Mouse (Mus musculus): Measurements from ENCODE around the gene Olfr1270. TPM values are rescaled to one million over a fixed set of nuclear protein-coding genes. Genes with fewer than 3 reads are reported as not detected.
"Not testable (repeated sequence)": the region's sequence is repeated elsewhere in the genome, so short reads cannot be mapped to it uniquely, and the experiment has no call there.

The Olfr1270 gene
- total RNA-seq (2012; rRNA removed), result not detected in 2 replicates

DNA sequence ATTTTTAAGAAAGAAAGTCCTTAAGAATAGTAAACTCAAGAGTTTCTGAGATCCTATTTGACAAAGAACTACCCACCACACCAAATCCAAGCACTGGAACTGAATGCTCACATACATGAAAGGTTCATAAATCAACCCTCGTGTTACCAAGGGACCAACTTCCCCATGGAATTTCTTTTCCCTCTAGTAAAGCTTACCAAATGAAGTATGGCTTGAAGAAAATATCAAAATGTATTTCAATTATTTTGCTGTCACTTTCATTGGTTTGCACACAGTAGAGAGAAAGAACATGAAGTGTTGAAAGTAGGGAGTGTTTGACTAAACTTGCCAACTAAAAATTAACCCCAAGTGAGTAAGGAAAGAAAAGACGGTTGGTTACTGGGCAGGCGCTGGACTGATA is at the start of gene Olfr1270:
Gene Olfr1270, minus strand, starts transcription at position 101 of the 400 bp plus-strand sequence.
- no peak for DNase-seq (ENCODE audit: low read depth, low spot score)
- Histone ChIP-seq H3K9ac (ENCODE audit: insufficient read depth, low read depth, low read length, poor library complexity, severe bottlenecking) (no peak within 1 kb of the TSS), H3K36me3 (ENCODE audit: control insufficient read depth, insufficient read depth, low read length, poor library complexity, severe bottlenecking) (no peaks in the 10 kb centered on the region), H3K9me3 (ENCODE audit: control insufficient read depth, insufficient read depth, low read depth, low read length) (no peaks in the 10 kb centered on the region), H3K27ac (ENCODE audit: insufficient read depth, low read depth, low read length, poor library complexity, severe bottlenecking) (no peak within 1 kb of the TSS), H3K4me3 (ENCODE audit: insufficient read depth in 1 of 2, low read depth in 1 of 2, low read length in 2 of 2, poor library complexity in 1 of 2, severe bottlenecking in 1 of 2) (no peak within 1 kb of the TSS), H3K4me1 (ENCODE audit: control insufficient read depth in 2 of 2, insufficient read depth in 2 of 2, low read length in 2 of 2, poor library complexity in 1 of 2) (no peaks in the 10 kb centered on the region)
- TF ChIP-seq ZNF384 (IDR thresholded peaks at IDR 0.05; ENCODE audit: low read depth, low read length) (no peak), CHD2 (IDR thresholded peaks at IDR 0.05; ENCODE audit: low read depth, low read length) (no peak), ZC3H11A (IDR thresholded peaks at IDR 0.05; ENCODE audit: borderline replicate concordance, low read depth, low read length) (no peak), MAFK (IDR thresholded peaks at IDR 0.05; ENCODE audit: insufficient read depth, low read depth, low read length) (no peak), HCFC1 (IDR thresholded peaks at IDR 0.05; ENCODE audit: borderline replicate concordance, insufficient read depth, low read length) (no peak)
- in situ Hi-C loops (cut with MboI; ENCODE audit: low sequenced_read_pairs in 2 of 2, unreplicated experiment in 2 of 2), result no loop called here

DNA sequence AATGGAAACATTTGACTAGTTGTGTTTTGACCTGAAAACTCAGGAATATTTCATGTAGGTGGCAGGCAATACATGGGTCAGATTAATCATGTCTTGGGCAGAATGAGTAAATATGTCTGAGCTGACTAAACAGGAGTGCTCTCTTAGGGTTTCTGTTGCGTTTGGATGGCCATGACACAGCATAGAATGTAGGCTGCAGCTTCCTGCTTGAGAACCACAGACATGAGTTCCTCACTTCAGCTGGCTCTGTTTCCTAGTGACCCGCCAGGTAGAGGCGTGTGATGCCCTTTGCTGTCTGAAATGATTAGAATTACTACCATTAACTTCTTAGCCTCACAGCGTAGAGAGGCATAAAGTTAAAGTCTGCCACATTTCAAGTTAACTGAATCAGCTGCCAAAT is 46.7 kb upstream of the Olfr1270 start:
- H3K4me3 ChIP-seq (ENCODE audit: insufficient read depth in 1 of 2, low read depth in 1 of 2, low read length in 2 of 2, poor library complexity in 1 of 2, severe bottlenecking in 1 of 2); DNase-seq (ENCODE audit: low read depth, low spot score); in situ Hi-C loops (cut with MboI; ENCODE audit: low sequenced_read_pairs in 2 of 2, unreplicated experiment in 2 of 2): not testable (repeated sequence)

DNA sequence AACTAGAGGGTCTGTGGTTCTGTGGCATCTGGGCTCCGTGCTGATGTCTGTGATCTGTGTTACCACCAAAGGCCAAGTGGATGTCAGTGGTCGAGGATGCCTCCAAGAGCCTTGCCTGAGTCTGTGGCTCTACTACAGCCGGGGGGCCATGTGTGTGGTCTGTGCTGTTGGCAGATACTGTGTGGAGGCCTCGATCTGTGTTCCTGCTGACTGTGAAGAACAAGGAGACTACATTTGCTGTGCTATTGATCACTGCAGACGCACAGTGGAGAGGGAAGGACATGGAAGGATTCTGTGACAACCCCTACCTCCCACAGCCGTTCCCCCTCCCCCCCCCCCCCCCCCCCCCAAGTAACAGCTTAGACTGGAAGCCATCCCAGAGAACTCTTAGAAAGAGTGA is 42.4 kb upstream of the Olfr1270 start:
- H3K9me3 ChIP-seq (ENCODE audit: control insufficient read depth, insufficient read depth, low read depth, low read length); H3K27ac ChIP-seq (ENCODE audit: insufficient read depth, low read depth, low read length, poor library complexity, severe bottlenecking); H3K9ac ChIP-seq (ENCODE audit: insufficient read depth, low read depth, low read length, poor library complexity, severe bottlenecking); in situ Hi-C loops (cut with MboI; ENCODE audit: low sequenced_read_pairs in 2 of 2, unreplicated experiment in 2 of 2); H3K4me3 ChIP-seq (ENCODE audit: insufficient read depth in 1 of 2, low read depth in 1 of 2, low read length in 2 of 2, poor library complexity in 1 of 2, severe bottlenecking in 1 of 2); DNase-seq (ENCODE audit: low read depth, low spot score); H3K36me3 ChIP-seq (ENCODE audit: control insufficient read depth, insufficient read depth, low read length, poor library complexity, severe bottlenecking); H3K4me1 ChIP-seq (ENCODE audit: control insufficient read depth in 2 of 2, insufficient read depth in 2 of 2, low read length in 2 of 2, poor library complexity in 1 of 2): not testable (repeated sequence)

More for the DNA sequence above, 46.7 kb upstream of the Olfr1270 start:
- not testable (repeated sequence) for H3K36me3 ChIP-seq (ENCODE audit: control insufficient read depth, insufficient read depth, low read length, poor library complexity, severe bottlenecking); H3K9me3 ChIP-seq (ENCODE audit: control insufficient read depth, insufficient read depth, low read depth, low read length); H3K27ac ChIP-seq (ENCODE audit: insufficient read depth, low read depth, low read length, poor library complexity, severe bottlenecking); H3K9ac ChIP-seq (ENCODE audit: insufficient read depth, low read depth, low read length, poor library complexity, severe bottlenecking); H3K4me1 ChIP-seq (ENCODE audit: control insufficient read depth in 2 of 2, insufficient read depth in 2 of 2, low read length in 2 of 2, poor library complexity in 1 of 2)

DNA sequence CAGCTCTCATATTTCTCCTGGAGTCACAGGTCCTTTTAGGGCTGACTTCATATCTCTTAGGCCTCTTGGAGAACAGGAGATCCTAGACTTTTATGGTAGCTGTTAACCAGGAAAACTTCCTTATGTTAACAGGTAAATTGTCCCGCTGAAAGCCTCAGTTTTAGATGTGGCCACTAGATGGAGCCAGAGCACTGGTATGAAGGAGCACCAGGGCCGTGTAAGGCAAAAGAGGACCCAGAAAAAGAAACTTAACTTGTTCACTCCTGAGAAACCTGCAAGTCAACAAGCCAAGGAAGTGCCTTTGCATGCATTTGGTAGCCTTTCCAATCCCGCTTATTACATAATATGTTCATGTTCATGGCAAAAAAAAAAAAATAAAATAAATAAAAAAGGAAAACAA is 41.9 kb upstream of the Olfr1270 start:
- H3K9me3 ChIP-seq (ENCODE audit: control insufficient read depth, insufficient read depth, low read depth, low read length); in situ Hi-C loops (cut with MboI; ENCODE audit: low sequenced_read_pairs in 2 of 2, unreplicated experiment in 2 of 2); H3K27ac ChIP-seq (ENCODE audit: insufficient read depth, low read depth, low read length, poor library complexity, severe bottlenecking); H3K9ac ChIP-seq (ENCODE audit: insufficient read depth, low read depth, low read length, poor library complexity, severe bottlenecking); H3K4me3 ChIP-seq (ENCODE audit: insufficient read depth in 1 of 2, low read depth in 1 of 2, low read length in 2 of 2, poor library complexity in 1 of 2, severe bottlenecking in 1 of 2); H3K36me3 ChIP-seq (ENCODE audit: control insufficient read depth, insufficient read depth, low read length, poor library complexity, severe bottlenecking); DNase-seq (ENCODE audit: low read depth, low spot score); H3K4me1 ChIP-seq (ENCODE audit: control insufficient read depth in 2 of 2, insufficient read depth in 2 of 2, low read length in 2 of 2, poor library complexity in 1 of 2): not testable (repeated sequence)

DNA sequence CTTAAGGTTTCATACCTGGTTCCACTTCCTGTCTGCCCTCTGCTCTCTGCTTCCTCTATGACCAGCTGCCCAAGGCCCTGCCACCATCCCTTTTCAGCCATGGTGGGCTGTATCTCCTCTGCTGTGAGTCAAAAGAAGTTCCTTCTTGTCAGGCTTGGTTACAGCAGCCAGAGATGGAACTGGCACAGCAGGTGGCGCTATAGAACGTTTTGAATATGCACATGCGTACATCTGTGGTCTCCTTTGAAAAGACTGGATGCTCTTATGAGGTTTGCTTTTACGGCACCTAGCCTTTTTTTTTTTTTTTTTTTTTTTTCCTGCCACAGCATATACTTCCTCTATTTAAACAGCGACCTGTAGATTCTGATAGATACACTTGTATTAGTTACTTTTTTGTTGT is 34.2 kb upstream of the Olfr1270 start:
- H3K4me3 ChIP-seq (ENCODE audit: insufficient read depth in 1 of 2, low read depth in 1 of 2, low read length in 2 of 2, poor library complexity in 1 of 2, severe bottlenecking in 1 of 2); in situ Hi-C loops (cut with MboI; ENCODE audit: low sequenced_read_pairs in 2 of 2, unreplicated experiment in 2 of 2); H3K9ac ChIP-seq (ENCODE audit: insufficient read depth, low read depth, low read length, poor library complexity, severe bottlenecking); H3K36me3 ChIP-seq (ENCODE audit: control insufficient read depth, insufficient read depth, low read length, poor library complexity, severe bottlenecking); H3K9me3 ChIP-seq (ENCODE audit: control insufficient read depth, insufficient read depth, low read depth, low read length); DNase-seq (ENCODE audit: low read depth, low spot score); H3K4me1 ChIP-seq (ENCODE audit: control insufficient read depth in 2 of 2, insufficient read depth in 2 of 2, low read length in 2 of 2, poor library complexity in 1 of 2); H3K27ac ChIP-seq (ENCODE audit: insufficient read depth, low read depth, low read length, poor library complexity, severe bottlenecking): not testable (repeated sequence)

DNA sequence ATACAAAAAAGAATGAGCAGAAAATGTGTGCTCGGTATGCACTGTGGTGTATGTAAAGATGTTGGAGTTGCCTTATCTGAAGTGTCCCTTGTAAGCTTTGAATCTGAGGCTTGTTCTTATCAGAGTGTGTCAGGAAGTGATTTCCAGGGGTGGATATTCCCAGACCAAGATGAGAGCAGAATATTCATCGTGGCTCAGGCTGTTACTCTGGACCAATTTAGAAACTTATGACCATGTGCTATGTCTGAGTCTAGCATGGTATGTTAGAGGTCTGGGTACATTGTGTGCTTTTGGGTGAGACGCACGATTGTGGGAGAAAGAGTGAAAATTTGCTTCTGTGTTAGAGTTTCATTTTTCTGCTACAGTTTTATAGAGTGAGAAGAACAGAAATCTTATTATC is 33.2 kb upstream of the Olfr1270 start:
- H3K27ac ChIP-seq (ENCODE audit: insufficient read depth, low read depth, low read length, poor library complexity, severe bottlenecking); H3K4me1 ChIP-seq (ENCODE audit: control insufficient read depth in 2 of 2, insufficient read depth in 2 of 2, low read length in 2 of 2, poor library complexity in 1 of 2); DNase-seq (ENCODE audit: low read depth, low spot score); in situ Hi-C loops (cut with MboI; ENCODE audit: low sequenced_read_pairs in 2 of 2, unreplicated experiment in 2 of 2); H3K4me3 ChIP-seq (ENCODE audit: insufficient read depth in 1 of 2, low read depth in 1 of 2, low read length in 2 of 2, poor library complexity in 1 of 2, severe bottlenecking in 1 of 2); H3K9ac ChIP-seq (ENCODE audit: insufficient read depth, low read depth, low read length, poor library complexity, severe bottlenecking); H3K9me3 ChIP-seq (ENCODE audit: control insufficient read depth, insufficient read depth, low read depth, low read length); H3K36me3 ChIP-seq (ENCODE audit: control insufficient read depth, insufficient read depth, low read length, poor library complexity, severe bottlenecking): not testable (repeated sequence)
